Mouse (Mus musculus) left cerebral cortex, adult 18-20 months (tissue): Measurements from ENCODE around the gene Gmpr. TPM values are rescaled to one million over a fixed set of nuclear protein-coding genes. Genes with fewer than 3 reads are reported as not detected.

ENCODE experiments used
- DNase-seq, 2 experiments: peaks; one replicate each; pipeline ENCODE4 v3.0.0; 2021 to 2022; ENCODE audit warnings: low spot score in 2 of 2, mixed read lengths in 1 of 2
- total RNA-seq, 2 experiments: library from RNA; stranded (reverse); gene quantifications; 2 replicates each; pipeline ENCODE4 v1.2.3; 2021

The Gmpr gene
- total RNA-seq, 2 experiments from 2014 or later, result 49.5 to 52.7 TPM

DNA sequence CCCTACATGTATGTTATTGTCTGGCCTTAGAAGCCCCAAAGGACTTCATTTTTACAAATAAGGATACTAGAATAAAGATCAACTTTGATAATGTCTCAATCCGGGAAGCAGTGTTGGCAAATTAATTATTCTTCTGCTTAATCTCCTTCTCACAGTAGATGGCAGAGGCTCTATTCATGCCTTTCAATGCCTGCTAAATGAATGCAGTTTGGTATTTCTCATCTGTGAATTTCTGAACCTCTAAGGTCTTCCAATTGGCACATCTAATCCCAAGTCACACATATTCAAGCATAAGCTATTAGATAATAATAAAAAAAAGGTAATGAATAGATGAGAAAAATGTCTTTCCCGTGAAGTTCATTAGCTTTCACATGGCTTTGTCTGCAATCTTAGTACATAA, 92.6 kb downstream of the Gmpr start:
- no peak for DNase-seq

DNA sequence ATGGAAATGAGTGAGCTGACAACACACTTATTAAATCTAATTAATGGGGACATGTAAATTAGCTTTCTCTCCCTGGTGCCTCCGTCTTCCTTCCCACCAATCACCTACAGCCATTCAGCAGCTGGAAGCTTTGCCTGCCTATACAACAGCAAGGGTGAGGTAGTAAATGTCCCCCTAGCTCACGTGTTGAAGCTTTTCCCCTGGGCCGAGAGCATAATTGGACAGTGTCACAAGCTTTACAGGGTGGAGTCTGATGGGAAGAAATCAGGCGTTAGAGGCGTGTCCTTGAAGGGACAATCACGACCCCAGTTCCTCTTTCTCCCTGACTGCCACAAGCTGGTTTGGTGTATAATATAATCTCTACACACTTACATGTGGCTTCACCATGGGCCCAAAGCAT, 93.2 kb downstream of the Gmpr start:
- DNase-seq, result no peak

Other genes with a start within 250 kb of the Gmpr start
- 10 to 100 TPM; 12.9 to 14.2 TPM for gene Mylip, start 117.7 kb upstream of the Gmpr start, total RNA-seq